Comparison of ENCODE assay signal across 10 mouse cellular contexts in genomic region chr12:103262017-103262865, GRCm38 (mm10). TPM values are rescaled to one million over a fixed set of nuclear protein-coding genes. Genes with fewer than 3 reads are reported as not detected.
DNase-seq lines count a peak whose midpoint lies in the region; ATAC-seq and TF ChIP-seq lines count a peak whose summit lies in the region.
"Had no signal": no experiment of that assay in that cellular context is flagged by ENCODE, and none has a peak within 500 bp of the region (broad histone marks: within the 10 kb centered on the region; RNA-seq: fewer than 3 reads in every experiment).

No protein-coding gene starts in this region.

- no peak overlapping the region for H3K9ac ChIP-seq in forebrain, postnatal 0 days
- H3K9ac ChIP-seq in forebrain, embryonic 16.5 days (replicated peaks; ENCODE audit: low read depth, low read length): no peak overlapping the region
- H3K9ac ChIP-seq in stomach, postnatal 0 days (ENCODE audit: low read length): no peak overlapping the region
- H3K9ac ChIP-seq: embryonic facial prominence, embryonic 15.5 days; liver, embryonic 15.5 days had no signal

- no peaks in the 10 kb centered on the region for H3K27me3 ChIP-seq in forebrain, postnatal 0 days (ENCODE audit: insufficient read depth, low read length)
- H3K27me3 ChIP-seq in forebrain, embryonic 16.5 days (replicated peaks; ENCODE audit: control insufficient read depth, insufficient read depth, low read length): no peaks in the 10 kb centered on the region
- no peaks in the 10 kb centered on the region for H3K27me3 ChIP-seq in stomach, postnatal 0 days (ENCODE audit: control insufficient read depth, insufficient read depth, low read length)
- H3K27me3 ChIP-seq: embryonic facial prominence, embryonic 15.5 days; liver, embryonic 15.5 days had no signal

- no peak; the same call in 1 of the 2 replicates for ATAC-seq in forebrain, postnatal 0 days
- no peak for ATAC-seq in forebrain, embryonic 16.5 days
- ATAC-seq in stomach, postnatal 0 days (ENCODE audit: low FRiP score, low TSS enrichment): no peak; the same call in 1 of the 2 replicates

- no peak for TF ChIP-seq EP300 in stomach, postnatal 0 days (optimal IDR thresholded peaks at IDR 0.05)

- H3K4me2 ChIP-seq in forebrain, postnatal 0 days (ENCODE audit: low read depth): no peak overlapping the region
- H3K4me2 ChIP-seq in forebrain, embryonic 16.5 days (ENCODE audit: low read length): no peak overlapping the region
- no peak overlapping the region for H3K4me2 ChIP-seq in stomach, postnatal 0 days (replicated peaks; ENCODE audit: low read depth)
- H3K4me2 ChIP-seq: embryonic facial prominence, embryonic 15.5 days; liver, embryonic 15.5 days had no signal

- H3K9me3 ChIP-seq in forebrain, postnatal 0 days (ENCODE audit: low read length): no peaks in the 10 kb centered on the region
- no peaks in the 10 kb centered on the region for H3K9me3 ChIP-seq in forebrain, embryonic 16.5 days (ENCODE audit: control insufficient read depth, low read length)
- no peaks in the 10 kb centered on the region for H3K9me3 ChIP-seq in stomach, postnatal 0 days (ENCODE audit: control insufficient read depth, low read length)
- H3K9me3 ChIP-seq: embryonic facial prominence, embryonic 15.5 days; liver, embryonic 15.5 days had no signal

- H3K4me3 ChIP-seq in forebrain, postnatal 0 days (ENCODE audit: low read depth, low read length): no peak overlapping the region
- no peak overlapping the region for H3K4me3 ChIP-seq in forebrain, embryonic 16.5 days (replicated peaks; ENCODE audit: low read length)
- no peak overlapping the region for H3K4me3 ChIP-seq in stomach, postnatal 0 days (ENCODE audit: low read depth, low read length)
- H3K4me3 ChIP-seq: embryonic facial prominence, embryonic 15.5 days; liver, embryonic 15.5 days had no signal

- 55% methylated on average over 13 of the region's 13 CpGs for WGBS in forebrain, postnatal 0 days
- 56% methylated on average over 13 of the region's 13 CpGs for WGBS in forebrain, embryonic 16.5 days
- WGBS in stomach, postnatal 0 days: 39% methylated on average over 13 of the region's 13 CpGs

- no peak overlapping the region for H3K27ac ChIP-seq in forebrain, postnatal 0 days (ENCODE audit: low read depth, low read length)
- H3K27ac ChIP-seq in forebrain, embryonic 16.5 days (ENCODE audit: low read length): no peak overlapping the region
- H3K27ac ChIP-seq in stomach, postnatal 0 days (replicated peaks): no peak overlapping the region
- H3K27ac ChIP-seq: embryonic facial prominence, embryonic 15.5 days; liver, embryonic 15.5 days had no signal

- DNase-seq in forebrain, postnatal 0 days: no peak
- peak; percentile 12 for DNase-seq in right cerebral cortex, postnatal 4 days
- no peak for DNase-seq in right cerebral cortex, postnatal 25 days
- peak; percentile 43 for DNase-seq in kidney, postnatal 10 days
- peak; percentile 36 for DNase-seq in stomach, postnatal 0 days (ENCODE audit: low spot score)
- DNase-seq in cerebellum, postnatal 4 days (ENCODE audit: low spot score in 2 of 2): no peak
- DNase-seq in heart, adult 8-10 months (ENCODE audit: low spot score): no peak

- H3K4me1 ChIP-seq in forebrain, postnatal 0 days (ENCODE audit: insufficient read depth): no peaks in the 10 kb centered on the region
- H3K4me1 ChIP-seq in forebrain, embryonic 16.5 days (replicated peaks; ENCODE audit: control insufficient read depth, insufficient read depth, low read length): no peaks in the 10 kb centered on the region
- no peaks in the 10 kb centered on the region for H3K4me1 ChIP-seq in stomach, postnatal 0 days (replicated peaks; ENCODE audit: control insufficient read depth, insufficient read depth)
- H3K4me1 ChIP-seq: embryonic facial prominence, embryonic 15.5 days; liver, embryonic 15.5 days had no signal

- no peaks in the 10 kb centered on the region for H3K36me3 ChIP-seq in forebrain, postnatal 0 days (ENCODE audit: insufficient read depth)
- no peaks in the 10 kb centered on the region for H3K36me3 ChIP-seq in forebrain, embryonic 16.5 days (ENCODE audit: control insufficient read depth, insufficient read depth)
- H3K36me3 ChIP-seq in stomach, postnatal 0 days (ENCODE audit: control insufficient read depth, insufficient read depth, low read length): no peaks in the 10 kb centered on the region
- H3K36me3 ChIP-seq: embryonic facial prominence, embryonic 15.5 days; liver, embryonic 15.5 days had no signal

- peak; percentile 39 for TF ChIP-seq CTCF in forebrain, postnatal 0 days (IDR thresholded peaks at IDR 0.05; ENCODE audit: low read depth)
- peak; percentile 70 for TF ChIP-seq CTCF in stomach, postnatal 0 days (IDR thresholded peaks at IDR 0.05; ENCODE audit: low read depth)

RNA-seq across cellular contexts. Expression of gene Prima1, which starts 20.3 kb away (rescaled TPM):
- 0.67 and 1.5 TPM in 2 replicates for total RNA-seq in forebrain, postnatal 0 days (2014; rRNA removed)
- polyA plus RNA-seq in forebrain, postnatal 0 days (2015; fragmentation: Nextera tagmentation; extraction: Ambion mirVana): 0.69 and 0.72 TPM in 2 replicates
- 0.25 TPM in 1 of 2 replicates, not detected in the other for polyA plus RNA-seq in forebrain, embryonic 16.5 days (2015; fragmentation: Nextera tagmentation; extraction: Ambion mirVana)
- polyA plus RNA-seq in stomach, postnatal 0 days (2015; fragmentation: Nextera tagmentation; extraction: Ambion mirVana): 1.5 and 2.0 TPM in 2 replicates
- under 1 TPM in 2 of 4 experiments, not detected in 2; 0.41 to 0.84 TPM for total RNA-seq in heart, adult 8-10 months (2022)
- polyA plus RNA-seq: liver, embryonic 15.5 days had no signal

RNA-seq across cellular contexts. Expression of gene Fam181a, which starts 48.5 kb away (rescaled TPM):
- total RNA-seq in forebrain, postnatal 0 days (2014; rRNA removed): 10.0 and 10.7 TPM in 2 replicates
- polyA plus RNA-seq in forebrain, postnatal 0 days (2015; fragmentation: Nextera tagmentation; extraction: Ambion mirVana): 6.9 and 9.1 TPM in 2 replicates
- 2.5 and 3.0 TPM in 2 replicates for polyA plus RNA-seq in forebrain, embryonic 16.5 days (2015; fragmentation: Nextera tagmentation; extraction: Ambion mirVana)
- not detected in 2 replicates for polyA plus RNA-seq in stomach, postnatal 0 days (2015; fragmentation: Nextera tagmentation; extraction: Ambion mirVana)
- total RNA-seq in heart, adult 8-10 months (2022): not detected
- polyA plus RNA-seq: embryonic facial prominence, embryonic 15.5 days; liver, embryonic 15.5 days had no signal

Comparison
In these comparisons a context has a peak if more than half of its experiments do, and no peak if none do; other contexts are left out.
1. DNase-seq: peak in right cerebral cortex, postnatal 4 days (single experiment), kidney, postnatal 10 days (single experiment) and stomach, postnatal 0 days (single experiment); none in forebrain, postnatal 0 days (single experiment), right cerebral cortex, postnatal 25 days (single experiment), cerebellum, postnatal 4 days (0 of 2) and heart, adult 8-10 months (single experiment).